Mouse (Mus musculus) CD4-positive helper T cell, adult 2 months (primary cell): ENCODE data around the gene Itih1.

Experiments used
- DNase-seq: peaks from one replicate; pipeline ENCODE4 v3.0.0-alpha.2; 2012; ENCODE audit warnings: low read depth, missing footprints, low spot score

Gene Itih1

DNA sequence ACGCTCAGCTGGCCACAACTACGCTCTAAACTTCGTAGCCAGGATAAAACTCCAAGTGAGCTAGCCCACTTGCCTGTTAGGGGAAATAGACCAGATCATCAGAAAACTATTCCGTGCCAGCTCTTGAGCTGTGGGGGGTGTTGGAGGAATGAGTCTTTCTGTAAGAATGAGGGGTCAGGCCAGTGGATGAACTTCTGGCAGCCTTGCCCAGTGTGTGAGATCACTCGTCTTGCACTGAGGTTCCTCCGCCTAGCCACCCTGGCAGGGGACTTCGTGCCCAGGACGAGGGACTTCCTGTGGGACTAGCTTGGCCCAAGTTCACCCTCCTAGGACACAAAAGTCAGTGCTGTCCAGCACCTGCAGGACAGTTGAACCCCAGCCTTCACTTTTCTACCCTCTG, 38.8 kb downstream of the Itih1 start:
- no peak for DNase-seq

DNA sequence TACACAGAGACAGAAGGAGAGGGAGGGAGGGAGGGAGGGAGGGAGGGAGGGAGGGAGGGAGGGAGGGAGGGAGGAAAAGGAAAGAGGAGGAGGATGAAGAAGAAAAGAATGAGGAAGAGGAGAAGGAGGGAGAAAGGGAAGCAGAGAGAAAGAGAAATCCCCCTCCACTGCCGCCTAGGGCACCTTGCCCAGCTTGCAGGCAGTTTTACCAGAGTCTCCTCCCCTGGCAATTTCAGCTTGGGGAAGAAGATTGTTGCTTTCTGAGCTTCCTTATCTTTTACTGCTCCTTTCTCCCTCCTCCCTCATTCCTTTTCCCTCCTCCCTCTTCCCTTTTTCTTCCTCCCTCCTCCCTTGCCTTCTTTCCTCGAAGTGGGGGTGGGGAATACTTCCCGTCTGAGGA, 40.1 kb downstream of the Itih1 start:
- DNase-seq, result no peak

DNA sequence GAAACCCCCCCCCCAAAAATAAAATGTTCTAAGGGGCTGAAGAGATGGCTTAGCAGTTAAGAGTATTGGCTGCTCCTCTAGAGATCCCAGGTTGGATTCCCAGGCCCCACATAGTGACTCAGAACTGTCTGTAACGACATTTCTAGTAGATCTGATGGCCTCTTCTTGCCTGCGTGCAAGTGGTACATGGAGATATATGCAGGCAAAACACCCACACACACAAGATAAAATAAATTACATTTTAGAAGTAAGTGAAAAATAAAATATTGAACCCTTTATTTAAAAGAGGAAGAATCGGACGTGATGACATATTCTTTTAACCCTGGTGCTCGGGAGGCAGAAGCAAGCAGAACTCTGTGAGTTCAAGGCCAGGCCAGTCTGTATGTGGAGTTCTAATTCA, 40.5 kb downstream of the Itih1 start:
- DNase-seq, result no peak

DNA sequence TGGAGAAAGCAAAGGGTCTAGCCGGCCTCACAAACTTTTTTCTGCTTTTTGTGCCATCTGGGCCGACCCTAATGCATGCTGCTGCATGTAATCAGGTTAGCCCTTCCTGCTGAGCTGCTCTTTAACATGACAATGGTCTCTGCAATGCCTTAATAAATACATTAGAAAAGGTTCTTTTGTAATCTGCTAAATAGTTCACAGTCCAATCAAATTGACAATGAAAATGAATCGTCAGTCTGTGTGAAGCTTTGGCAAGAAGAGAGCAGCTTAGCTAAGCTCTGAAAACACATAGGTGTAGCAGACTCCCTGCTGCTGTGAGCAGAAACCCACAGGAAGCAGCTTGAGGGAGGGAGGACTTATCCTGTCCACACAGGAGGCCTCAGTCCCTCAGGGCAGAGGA, 43.1 kb downstream of the Itih1 start:
- DNase-seq, result no peak

DNA sequence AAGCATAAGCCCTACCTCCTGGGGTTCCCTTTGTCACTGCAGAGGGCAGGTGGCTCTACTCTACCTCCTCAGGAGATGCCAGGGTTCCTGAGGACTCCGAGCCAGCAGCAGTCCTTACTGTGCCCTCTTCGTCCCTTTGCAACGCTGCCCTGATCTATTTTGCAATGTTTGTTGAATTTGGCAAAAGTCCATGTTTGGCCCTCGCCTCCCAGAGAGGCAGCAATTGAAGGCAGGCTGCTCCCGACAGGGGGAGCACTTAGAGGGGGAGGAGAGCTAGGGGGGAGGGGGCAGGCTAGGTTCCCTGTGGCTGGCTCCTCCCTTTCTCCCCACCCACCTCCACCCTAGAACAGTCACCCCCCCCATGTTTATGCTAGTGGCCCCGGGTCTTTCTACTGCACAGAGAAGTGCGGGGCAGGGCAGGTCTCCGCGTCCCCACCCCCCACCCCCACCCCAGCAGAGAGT, 54.8 kb downstream of the Itih1 start:
- no peak for DNase-seq

DNA sequence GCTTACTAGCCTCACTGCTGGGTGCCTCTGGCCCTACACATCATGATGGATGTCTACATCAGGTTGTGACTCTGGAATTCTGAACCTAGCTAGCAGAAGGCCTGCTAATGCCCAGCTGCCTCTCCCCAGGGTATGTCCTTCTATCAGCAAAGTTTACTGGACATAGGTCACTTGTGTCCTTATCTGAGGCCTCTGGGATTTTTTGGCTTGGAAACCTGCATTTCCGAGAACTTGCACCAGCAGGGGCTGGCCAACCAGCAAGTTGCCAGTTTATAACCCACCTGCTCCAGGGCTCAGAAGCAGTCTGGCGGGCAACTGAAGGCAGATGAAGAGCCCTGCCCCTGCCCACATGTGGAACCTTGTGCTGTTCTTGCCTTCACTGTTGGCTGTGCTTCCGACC, 56.9 kb downstream of the Itih1 start, which contains the start of gene Itih4:
Itih4 (plus strand) TSS at position 273 of the 400 bp plus-strand sequence.
- no peak for DNase-seq

DNA sequence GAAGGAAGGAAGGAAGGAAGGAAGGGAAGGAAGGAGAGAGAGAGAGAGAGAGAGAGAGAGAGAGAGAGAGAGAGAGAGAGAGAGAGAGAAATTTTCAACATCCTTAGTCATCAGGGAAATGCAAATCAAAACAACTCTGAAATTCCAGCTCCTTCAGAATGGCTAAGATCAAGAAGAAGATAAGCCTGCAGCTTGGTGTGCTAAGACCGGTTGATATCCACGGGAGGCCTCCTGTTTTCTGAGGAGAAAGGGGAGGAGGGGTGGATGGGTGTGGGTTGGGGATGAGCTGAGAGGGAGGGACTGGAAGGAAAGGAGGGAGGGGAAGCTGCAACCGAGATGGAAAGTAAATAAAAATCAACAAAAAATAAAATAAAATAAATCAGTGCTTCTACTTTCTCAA, 57.8 kb downstream of the Itih1 start:
- no peak for DNase-seq

DNA sequence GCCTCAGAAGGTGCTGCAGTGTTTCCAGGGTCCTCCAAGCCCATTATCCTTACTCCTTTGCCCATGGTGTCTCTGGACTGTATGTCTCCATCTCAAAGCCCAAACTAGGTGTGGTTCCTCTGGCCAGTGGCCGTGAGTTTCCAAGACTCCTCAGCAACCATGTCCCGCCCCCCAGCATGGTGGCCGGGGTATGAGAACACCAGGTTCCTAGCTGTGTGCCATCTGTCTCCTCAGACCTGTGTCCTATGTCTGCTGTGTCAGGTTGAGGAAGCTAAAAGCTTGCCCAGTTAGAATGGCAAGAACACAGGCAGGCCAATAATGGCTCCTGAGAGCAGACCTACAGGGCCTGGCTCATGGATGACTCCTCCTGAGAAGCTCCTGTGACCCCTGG, 61.4 kb downstream of the Itih1 start:
- no peak for DNase-seq

DNA sequence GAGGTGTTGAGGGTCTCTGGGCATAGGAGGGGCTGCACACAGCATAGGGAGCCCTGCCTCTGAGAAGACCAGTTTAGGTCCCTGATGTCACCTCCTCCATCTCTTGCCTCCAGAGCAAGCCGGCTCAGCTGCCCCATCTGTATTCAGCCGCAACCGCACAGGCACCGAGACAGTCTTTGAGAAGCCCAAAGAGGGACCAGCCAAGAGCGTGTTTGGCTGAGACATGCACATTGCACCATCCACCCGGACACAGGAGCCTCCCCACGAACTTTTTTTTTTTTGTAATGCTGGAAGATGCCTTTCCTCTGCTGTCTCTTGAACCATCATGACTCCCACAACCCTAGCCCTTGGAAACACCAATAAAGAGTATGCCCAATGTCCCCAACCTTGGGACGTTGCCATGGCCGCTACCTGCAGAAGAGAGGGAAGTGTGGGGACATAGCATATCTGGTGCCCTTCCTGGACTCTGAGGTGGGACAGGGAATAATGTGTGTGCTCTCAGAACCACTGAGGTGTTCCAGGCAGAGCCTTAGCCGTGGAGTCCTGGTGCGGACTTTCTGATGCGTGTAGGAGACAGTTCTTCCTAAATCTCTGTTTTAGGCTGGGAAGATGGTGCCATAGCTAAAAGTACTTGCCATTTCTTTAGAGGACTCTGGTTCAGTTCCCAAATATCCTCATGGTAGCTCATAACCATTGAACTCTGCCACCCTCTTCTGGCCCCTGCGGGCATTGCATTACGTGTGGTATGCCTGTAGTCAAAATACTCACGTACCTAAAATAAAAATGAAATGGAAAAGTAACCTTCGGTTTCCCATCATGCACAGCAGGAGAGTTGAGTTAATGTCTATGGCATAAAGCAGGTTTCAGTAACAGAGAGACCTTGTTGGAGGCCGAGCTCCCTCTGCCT, 62.0 kb downstream of the Itih1 start:
- DNase-seq, result no peak

DNA sequence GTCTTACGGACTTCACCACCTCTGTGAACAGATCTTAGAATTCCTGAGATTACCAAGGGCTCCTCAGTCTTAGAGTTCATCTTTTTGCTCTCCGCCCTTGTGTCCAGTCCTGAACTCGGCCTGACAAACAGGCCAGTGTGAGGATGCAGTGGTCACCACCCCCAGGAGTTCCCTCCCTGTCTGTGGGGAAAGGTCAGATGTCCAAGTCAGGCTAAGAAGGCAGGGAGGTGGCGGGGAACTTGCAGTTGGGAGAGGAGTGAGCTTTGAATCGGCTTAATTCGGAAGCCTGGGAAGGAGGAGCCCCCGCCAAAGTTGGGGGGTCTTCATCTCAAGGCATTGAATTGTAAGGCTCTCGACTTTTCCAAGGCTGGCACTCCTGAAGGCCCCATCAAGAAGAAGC, 62.8 kb downstream of the Itih1 start:
- no peak for DNase-seq

DNA sequence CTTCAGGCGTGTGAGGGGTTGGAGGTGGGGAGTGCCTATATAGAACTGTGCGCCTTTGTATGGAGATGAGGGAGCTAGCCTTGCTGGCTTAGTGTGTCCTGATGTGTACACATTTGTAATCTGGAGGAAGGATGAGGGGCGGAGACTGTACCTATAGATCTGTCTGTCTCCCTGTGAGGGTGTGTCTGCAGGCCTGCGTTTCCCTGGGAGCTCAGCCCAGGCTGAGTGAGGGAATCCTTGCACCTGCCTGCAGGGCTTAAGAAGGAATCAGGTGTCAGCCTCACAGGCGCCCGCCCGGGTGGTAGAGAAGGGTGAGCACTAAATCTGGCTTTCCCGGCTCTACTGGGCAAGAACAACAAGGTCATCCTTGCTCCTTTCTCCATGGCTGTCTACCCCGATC, 63.3 kb downstream of the Itih1 start:
- DNase-seq, result no peak
